Mouse (Mus musculus): ENCODE data around the gene Lrch1. TPM values are rescaled to one million over a fixed set of nuclear protein-coding genes. Genes with fewer than 3 reads are reported as not detected.

Gene Lrch1
- polyA plus RNA-seq, 1 experiment from 2014 or later: 12.6 TPM

DNA sequence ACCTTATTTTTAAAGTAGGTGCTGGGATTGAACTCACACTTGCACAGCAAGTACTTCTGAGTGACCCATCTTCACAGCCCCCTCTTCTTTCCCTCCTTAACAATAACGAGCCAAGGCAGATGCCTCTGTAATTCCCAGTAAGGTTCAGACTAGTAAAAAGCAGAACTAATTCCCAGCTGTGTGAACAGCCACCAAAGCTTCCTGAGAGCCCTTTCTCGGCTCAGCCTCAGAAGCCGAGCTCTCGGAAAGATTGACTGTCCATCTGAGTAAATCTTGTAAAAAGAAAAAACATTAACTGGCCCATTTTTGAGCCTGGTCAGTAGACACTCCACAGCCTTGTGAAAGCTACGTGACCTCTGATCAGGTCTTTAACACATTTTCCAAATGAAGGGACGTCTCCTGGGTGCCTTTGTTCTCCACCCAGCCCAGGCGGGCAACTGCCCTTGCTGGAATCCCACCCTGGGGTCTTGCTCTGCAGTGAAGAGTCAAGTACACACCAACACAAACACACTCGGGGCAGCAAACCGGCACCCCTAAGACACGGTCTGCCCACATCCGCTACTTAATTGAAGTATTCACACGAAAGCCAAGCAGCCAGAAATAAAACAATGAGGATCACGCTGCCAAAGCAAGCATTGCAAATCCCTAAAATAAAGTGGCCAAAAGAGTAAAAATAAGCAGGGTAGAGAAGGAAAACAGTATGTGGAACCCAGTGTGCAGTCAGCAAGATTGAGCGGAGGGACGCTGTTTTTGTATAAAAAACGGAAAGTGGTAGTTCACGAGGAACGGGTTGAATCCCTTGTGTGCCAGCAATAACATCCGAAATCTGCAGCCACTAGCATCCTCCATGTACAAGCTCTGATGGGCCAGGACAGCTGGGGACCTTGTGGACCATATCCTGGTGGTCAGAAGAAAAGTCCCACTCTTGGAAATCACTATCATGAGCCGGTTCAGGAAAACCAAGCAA lies 80.3 kb downstream of the Lrch1 start:
- ATAC-seq (ENCODE audit: low FRiP score) (peak; percentile 27; the same call in 1 of the 2 replicates), DNase-seq (ENCODE audit: low spot score) (peak; percentile 22)
- Histone ChIP-seq H3K4me3 (ENCODE audit: low read depth, low read length) (no peak overlapping the region), H3K27ac (ENCODE audit: low read depth, low read length) (no peak overlapping the region), H3K4me1 (replicated peaks; ENCODE audit: control insufficient read depth, insufficient read depth, low read length) (no peaks in the 10 kb centered on the region), H3K36me3 (ENCODE audit: control insufficient read depth, insufficient read depth, low read length) (no peaks in the 10 kb centered on the region), H3K27me3 (ENCODE audit: control insufficient read depth, insufficient read depth, low read length) (no peaks in the 10 kb centered on the region), H3K4me2 (replicated peaks; ENCODE audit: low read depth, low read length) (no peak overlapping the region; the same call in 1 of the 2 replicates), H3K9me3 (ENCODE audit: control insufficient read depth, low read length) (no peaks in the 10 kb centered on the region), H3K9ac (ENCODE audit: low read depth, low read length) (no peak overlapping the region)
- WGBS: 34% methylated on average over 20 of the region's 20 CpGs

DNA sequence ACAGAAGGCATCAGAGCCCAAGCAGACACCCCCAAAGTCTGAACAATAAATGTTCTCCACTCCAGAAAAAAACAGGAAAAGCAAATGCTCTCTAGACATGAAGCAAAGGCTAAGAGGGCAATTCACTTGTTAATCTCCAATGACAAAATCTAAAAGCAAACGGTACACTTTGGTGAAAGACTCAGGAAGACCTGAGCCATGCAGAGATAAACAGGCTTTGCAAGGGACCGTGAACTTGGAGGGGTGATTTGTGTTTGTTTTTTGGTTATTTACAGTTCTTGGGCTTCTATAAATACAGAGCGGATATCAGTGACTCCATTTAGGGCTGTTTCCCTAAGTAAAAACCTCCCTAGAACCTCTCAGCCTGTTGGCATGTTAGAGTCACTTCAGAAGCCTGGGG lies 81.9 kb downstream of the Lrch1 start:
- DNase-seq (ENCODE audit: low spot score): no peak
- no peak overlapping the region for H3K4me3 ChIP-seq (ENCODE audit: low read depth, low read length)
- no peaks in the 10 kb centered on the region for H3K36me3 ChIP-seq (ENCODE audit: control insufficient read depth, insufficient read depth, low read length)
- H3K4me2 ChIP-seq (replicated peaks; ENCODE audit: low read depth, low read length): no peak overlapping the region
- 82% methylated on average over 3 of the region's 3 CpGs for WGBS
- no peak overlapping the region for H3K27ac ChIP-seq (ENCODE audit: low read depth, low read length)
- no peaks in the 10 kb centered on the region for H3K9me3 ChIP-seq (ENCODE audit: control insufficient read depth, low read length)
- H3K27me3 ChIP-seq (ENCODE audit: control insufficient read depth, insufficient read depth, low read length): no peaks in the 10 kb centered on the region
- H3K4me1 ChIP-seq (replicated peaks; ENCODE audit: control insufficient read depth, insufficient read depth, low read length): no peaks in the 10 kb centered on the region
- H3K9ac ChIP-seq (ENCODE audit: low read depth, low read length): no peak overlapping the region
- no peak for ATAC-seq (ENCODE audit: low FRiP score)

DNA sequence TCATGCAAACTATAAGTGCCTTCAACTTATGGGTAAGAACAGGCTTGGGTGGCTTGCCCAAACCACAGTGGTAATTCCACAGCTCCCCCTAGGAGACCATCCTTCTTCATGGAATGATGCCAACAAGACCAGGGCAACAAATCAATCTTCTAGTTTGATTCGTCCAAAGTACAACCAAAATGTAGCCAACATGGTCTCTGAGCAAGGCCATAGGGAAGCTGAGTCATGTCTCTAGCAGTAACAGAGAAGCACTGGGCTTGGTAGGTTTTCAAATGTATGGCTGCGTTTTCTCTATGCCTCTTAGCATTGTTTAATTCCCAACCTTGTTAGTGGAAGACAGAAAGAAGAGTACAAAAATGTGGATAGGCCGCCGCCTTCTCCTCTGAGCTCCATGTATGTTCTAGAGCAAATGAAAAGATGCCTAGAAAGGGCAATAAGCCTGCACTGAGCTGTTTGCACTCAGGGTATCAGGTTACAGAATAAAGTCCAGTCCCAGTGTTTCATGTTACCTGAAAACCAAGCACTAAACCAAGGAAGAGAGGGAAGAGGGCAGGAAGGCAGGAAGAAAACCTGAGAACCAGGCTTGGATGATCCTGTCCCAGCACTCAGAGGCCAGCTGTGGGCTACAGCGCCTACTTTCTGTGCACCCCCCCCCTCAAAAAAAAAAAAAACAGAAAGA lies 82.7 kb downstream of the Lrch1 start:
- no peaks in the 10 kb centered on the region for H3K27me3 ChIP-seq (ENCODE audit: control insufficient read depth, insufficient read depth, low read length)
- WGBS: 82% methylated on average over 5 of the region's 5 CpGs
- H3K36me3 ChIP-seq (ENCODE audit: control insufficient read depth, insufficient read depth, low read length): no peaks in the 10 kb centered on the region
- H3K27ac ChIP-seq (ENCODE audit: low read depth, low read length): no peak overlapping the region
- H3K4me3 ChIP-seq (ENCODE audit: low read depth, low read length): no peak overlapping the region
- no peak overlapping the region for H3K4me2 ChIP-seq (replicated peaks; ENCODE audit: low read depth, low read length)
- H3K4me1 ChIP-seq (replicated peaks; ENCODE audit: control insufficient read depth, insufficient read depth, low read length): no peaks in the 10 kb centered on the region
- no peak for ATAC-seq (ENCODE audit: low FRiP score)
- no peak for DNase-seq (ENCODE audit: low spot score)
- no peak overlapping the region for H3K9ac ChIP-seq (ENCODE audit: low read depth, low read length)
- no peaks in the 10 kb centered on the region for H3K9me3 ChIP-seq (ENCODE audit: control insufficient read depth, low read length)

DNA sequence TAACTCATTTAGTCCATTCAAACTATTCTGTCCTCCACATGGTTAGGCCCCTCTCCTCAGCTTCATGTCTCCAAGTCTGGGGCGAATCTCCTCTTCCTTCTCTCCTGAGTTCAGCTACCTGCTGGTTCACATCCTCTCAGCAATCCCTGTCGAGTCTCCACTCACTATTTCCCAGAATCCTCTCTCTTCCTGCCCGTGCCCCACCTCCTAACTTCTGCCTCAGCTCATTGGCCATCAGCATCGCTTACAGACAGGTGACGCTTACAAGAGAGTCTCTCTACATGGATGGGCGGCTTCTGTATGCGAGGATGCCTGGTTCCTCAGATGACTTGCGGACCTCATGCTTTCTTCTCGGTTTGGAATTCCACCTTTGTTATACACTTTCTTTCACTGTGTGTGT lies 86.2 kb downstream of the Lrch1 start:
- H3K36me3 ChIP-seq (ENCODE audit: control insufficient read depth, insufficient read depth, low read length): no peaks in the 10 kb centered on the region
- no peaks in the 10 kb centered on the region for H3K27me3 ChIP-seq (ENCODE audit: control insufficient read depth, insufficient read depth, low read length)
- H3K9me3 ChIP-seq (ENCODE audit: control insufficient read depth, low read length): no peaks in the 10 kb centered on the region
- WGBS: 93% methylated on average over 9 of the region's 9 CpGs
- DNase-seq (ENCODE audit: low spot score) (no peak), ATAC-seq (ENCODE audit: low FRiP score) (no peak)
- no peak overlapping the region for H3K9ac ChIP-seq (ENCODE audit: low read depth, low read length)
- no peak overlapping the region for H3K4me3 ChIP-seq (ENCODE audit: low read depth, low read length)
- no peaks in the 10 kb centered on the region for H3K4me1 ChIP-seq (replicated peaks; ENCODE audit: control insufficient read depth, insufficient read depth, low read length)
- no peak overlapping the region for H3K27ac ChIP-seq (ENCODE audit: low read depth, low read length)
- no peak overlapping the region for H3K4me2 ChIP-seq (replicated peaks; ENCODE audit: low read depth, low read length)

DNA sequence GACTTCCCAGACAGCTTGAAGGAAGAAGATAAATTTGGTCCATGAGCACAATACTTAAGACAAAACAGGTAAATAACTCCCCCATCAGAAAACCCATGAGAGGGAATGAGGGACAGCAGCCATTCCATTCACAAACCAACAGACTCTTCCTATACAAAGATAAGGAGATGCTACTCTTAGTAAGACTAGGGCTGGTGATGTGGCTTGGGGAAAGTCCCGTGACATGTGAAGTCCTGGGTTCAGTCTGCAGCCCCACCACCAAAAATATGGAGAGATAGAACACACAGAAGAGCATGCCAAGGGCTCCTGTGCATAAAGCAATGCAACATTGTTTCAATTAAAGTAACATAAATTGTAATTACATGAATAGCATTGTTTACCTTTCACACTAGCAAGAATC lies 88.5 kb downstream of the Lrch1 start:
- H3K36me3 ChIP-seq (ENCODE audit: control insufficient read depth, insufficient read depth, low read length): no peaks in the 10 kb centered on the region
- DNase-seq (ENCODE audit: low spot score) (no peak), ATAC-seq (ENCODE audit: low FRiP score) (no peak)
- 95% methylated on average over 1 of the region's 1 CpGs for WGBS
- no peaks in the 10 kb centered on the region for H3K9me3 ChIP-seq (ENCODE audit: control insufficient read depth, low read length)
- H3K9ac ChIP-seq (ENCODE audit: low read depth, low read length): no peak overlapping the region
- H3K27me3 ChIP-seq (ENCODE audit: control insufficient read depth, insufficient read depth, low read length): no peaks in the 10 kb centered on the region
- no peak overlapping the region for H3K27ac ChIP-seq (ENCODE audit: low read depth, low read length)
- no peaks in the 10 kb centered on the region for H3K4me1 ChIP-seq (replicated peaks; ENCODE audit: control insufficient read depth, insufficient read depth, low read length)
- no peak overlapping the region for H3K4me2 ChIP-seq (replicated peaks; ENCODE audit: low read depth, low read length)
- H3K4me3 ChIP-seq (ENCODE audit: low read depth, low read length): no peak overlapping the region

DNA sequence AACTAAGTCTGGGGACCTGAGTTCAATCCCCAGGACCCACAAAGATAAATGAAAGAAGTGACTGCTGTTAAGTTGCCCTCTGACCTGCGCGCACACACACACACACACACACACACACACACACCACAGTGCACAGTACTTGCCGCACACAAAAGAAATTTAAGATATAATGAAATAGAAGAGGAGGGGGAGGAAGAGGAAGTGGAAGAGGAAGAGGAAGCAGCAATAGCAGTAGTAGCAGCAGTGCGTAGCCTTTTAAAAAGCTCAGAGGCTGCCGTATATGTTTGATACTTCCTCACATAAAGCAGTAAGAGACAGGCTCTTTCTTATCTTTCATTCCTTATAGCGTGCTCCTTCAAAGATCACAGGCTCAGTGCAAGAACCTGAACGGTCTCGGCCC lies 92.2 kb downstream of the Lrch1 start:
- 92% methylated on average over 8 of the region's 8 CpGs for WGBS
- Histone ChIP-seq H3K4me3 (ENCODE audit: low read depth, low read length) (no peak overlapping the region), H3K4me1 (replicated peaks; ENCODE audit: control insufficient read depth, insufficient read depth, low read length) (no peaks in the 10 kb centered on the region), H3K27me3 (ENCODE audit: control insufficient read depth, insufficient read depth, low read length) (no peaks in the 10 kb centered on the region), H3K36me3 (ENCODE audit: control insufficient read depth, insufficient read depth, low read length) (no peaks in the 10 kb centered on the region), H3K9ac (ENCODE audit: low read depth, low read length) (no peak overlapping the region), H3K4me2 (replicated peaks; ENCODE audit: low read depth, low read length) (no peak overlapping the region), H3K27ac (ENCODE audit: low read depth, low read length) (no peak overlapping the region), H3K9me3 (ENCODE audit: control insufficient read depth, low read length) (no peaks in the 10 kb centered on the region)
- no peak for ATAC-seq (ENCODE audit: low FRiP score)
- DNase-seq (ENCODE audit: low spot score): no peak

DNA sequence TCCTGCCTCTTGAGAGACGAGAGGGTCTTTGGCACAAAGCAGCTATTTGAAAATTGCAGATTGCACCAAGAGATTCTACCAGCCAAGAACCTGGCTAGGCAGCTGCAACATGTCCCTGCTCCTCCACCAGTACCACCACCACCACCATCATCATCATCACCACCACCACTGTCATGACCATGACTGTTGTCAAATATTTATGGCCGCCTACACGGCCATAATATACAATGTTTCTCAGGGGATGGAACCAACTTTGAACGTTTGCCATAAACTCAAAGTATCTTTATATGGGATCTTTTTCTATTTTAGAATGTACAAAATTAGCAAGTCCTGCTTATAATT lies 93.9 kb downstream of the Lrch1 start:
- no peaks in the 10 kb centered on the region for H3K27me3 ChIP-seq (ENCODE audit: control insufficient read depth, insufficient read depth, low read length)
- DNase-seq (ENCODE audit: low spot score) (no peak), ATAC-seq (ENCODE audit: low FRiP score) (no peak)
- no peak overlapping the region for H3K27ac ChIP-seq (ENCODE audit: low read depth, low read length)
- H3K4me2 ChIP-seq (replicated peaks; ENCODE audit: low read depth, low read length): no peak overlapping the region
- no peak overlapping the region for H3K9ac ChIP-seq (ENCODE audit: low read depth, low read length)
- 84% methylated on average over 4 of the region's 4 CpGs for WGBS
- no peak overlapping the region for H3K4me3 ChIP-seq (ENCODE audit: low read depth, low read length)
- no peaks in the 10 kb centered on the region for H3K9me3 ChIP-seq (ENCODE audit: control insufficient read depth, low read length)
- H3K36me3 ChIP-seq (ENCODE audit: control insufficient read depth, insufficient read depth, low read length): no peaks in the 10 kb centered on the region
- no peaks in the 10 kb centered on the region for H3K4me1 ChIP-seq (replicated peaks; ENCODE audit: control insufficient read depth, insufficient read depth, low read length)

DNA sequence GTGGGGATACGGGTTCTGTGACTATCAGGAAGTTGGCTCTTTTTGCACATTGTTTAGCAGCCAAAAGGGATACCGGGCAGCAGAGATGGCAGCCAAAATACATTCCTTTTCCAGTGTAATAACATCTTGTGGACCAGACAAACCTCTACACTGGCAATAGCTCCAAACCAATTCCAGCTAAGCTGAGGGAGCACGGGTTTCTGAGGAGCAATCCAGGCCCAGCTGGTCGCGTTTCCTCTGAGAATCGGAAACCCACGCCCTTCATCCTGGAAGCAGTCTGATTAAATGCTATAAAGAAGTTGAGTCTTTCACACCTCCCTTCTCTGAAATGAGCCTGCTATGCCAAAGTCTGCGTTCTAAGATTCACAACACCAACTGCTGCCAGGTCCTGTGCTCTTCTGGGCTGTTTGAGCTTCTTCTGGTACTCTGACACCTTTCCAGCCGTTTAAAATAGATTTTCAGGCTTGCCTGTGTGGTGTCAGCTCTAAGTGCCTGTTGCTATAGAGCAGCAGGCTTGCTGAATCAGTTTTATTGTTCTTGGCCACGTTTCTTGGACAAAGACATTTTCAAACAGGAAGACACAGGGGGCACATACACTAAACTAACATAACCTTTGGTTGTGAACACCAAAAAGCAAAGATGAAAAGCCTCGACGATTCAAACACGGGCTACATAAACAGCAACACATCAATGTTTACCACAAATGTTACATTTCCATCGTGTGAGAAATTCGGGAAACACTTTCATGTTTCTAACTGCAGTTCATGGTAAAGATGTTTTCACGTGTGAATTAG lies 94.5 kb downstream of the Lrch1 start:
- no peaks in the 10 kb centered on the region for H3K27me3 ChIP-seq (ENCODE audit: control insufficient read depth, insufficient read depth, low read length)
- H3K9me3 ChIP-seq (ENCODE audit: control insufficient read depth, low read length): no peaks in the 10 kb centered on the region
- no peak for ATAC-seq (ENCODE audit: low FRiP score)
- 53% methylated on average over 16 of the region's 16 CpGs for WGBS
- DNase-seq (ENCODE audit: low spot score): peak; percentile 30
- no peaks in the 10 kb centered on the region for H3K36me3 ChIP-seq (ENCODE audit: control insufficient read depth, insufficient read depth, low read length)
- H3K4me3 ChIP-seq (ENCODE audit: low read depth, low read length): no peak overlapping the region
- no peaks in the 10 kb centered on the region for H3K4me1 ChIP-seq (replicated peaks; ENCODE audit: control insufficient read depth, insufficient read depth, low read length)
- H3K9ac ChIP-seq (ENCODE audit: low read depth, low read length): no peak overlapping the region
- no peak overlapping the region; the same call in 1 of the 2 replicates for H3K27ac ChIP-seq (ENCODE audit: low read depth, low read length)
- H3K4me2 ChIP-seq (replicated peaks; ENCODE audit: low read depth, low read length): no peak overlapping the region
